Mouse (Mus musculus): ENCODE measurements around the gene Magi3. TPM values are rescaled to one million over a fixed set of nuclear protein-coding genes. Genes with fewer than 3 reads are reported as not detected.

Gene Magi3
- polyA plus RNA-seq, 1 experiment, result 0.03 TPM

DNA sequence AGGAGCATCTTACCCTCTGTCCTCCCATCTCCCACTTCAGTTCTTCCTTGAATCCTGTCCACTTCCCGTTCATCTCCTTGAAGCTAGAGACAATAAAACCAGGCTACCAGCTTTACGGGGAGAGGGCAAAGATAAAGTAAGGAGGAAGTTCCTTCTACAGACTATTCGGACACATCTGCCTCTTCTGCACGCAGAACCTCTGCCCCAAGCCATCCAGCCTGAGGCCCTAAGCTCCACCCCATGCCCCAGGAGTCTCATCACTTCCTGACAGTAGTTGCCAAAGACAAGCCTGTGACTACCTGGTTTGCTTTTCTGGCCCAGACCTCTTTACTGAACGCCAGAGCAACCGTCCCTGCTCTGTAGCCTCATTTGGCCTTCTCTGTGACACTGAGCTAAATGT, 23.8 kb upstream of the Magi3 start:
- no peaks in the 10 kb centered on the region for H3K27me3 ChIP-seq (ENCODE audit: control insufficient read depth)
- no peak for TF ChIP-seq TAL1 (IDR thresholded peaks at IDR 0.05; ENCODE audit: low read length)
- no peak for TF ChIP-seq GATA1 (IDR thresholded peaks at IDR 0.05; ENCODE audit: low read length)
- H3K4me3 ChIP-seq (replicated peaks), result no peak overlapping the region
- H3K9me3 ChIP-seq (ENCODE audit: control insufficient read depth, low read length), result no peaks in the 10 kb centered on the region
- H3K36me3 ChIP-seq (ENCODE audit: control insufficient read depth), result no peaks in the 10 kb centered on the region
- H3K4me1 ChIP-seq (ENCODE audit: control insufficient read depth), result no peaks in the 10 kb centered on the region

DNA sequence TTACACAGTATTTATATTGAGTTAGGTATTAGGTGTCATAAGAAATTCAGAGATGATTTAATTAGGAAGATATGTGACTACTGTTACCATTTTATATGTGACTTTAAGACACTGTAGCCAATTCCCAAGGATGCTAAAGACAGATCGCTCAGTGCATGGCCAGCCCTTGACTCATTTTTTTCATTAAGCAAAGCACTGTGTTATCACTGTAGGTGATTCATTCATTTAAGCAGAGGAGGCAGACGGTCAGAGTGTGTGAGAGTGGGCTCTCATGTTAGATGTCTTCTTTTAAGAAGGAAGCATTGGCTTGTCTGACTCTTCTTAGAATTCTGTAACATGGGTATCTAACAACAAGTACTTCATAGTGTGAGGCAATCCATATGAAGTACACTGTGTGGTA, 19.6 kb upstream of the Magi3 start:
- H3K9me3 ChIP-seq (ENCODE audit: control insufficient read depth, low read length), result no peaks in the 10 kb centered on the region
- TF ChIP-seq TAL1 (IDR thresholded peaks at IDR 0.05; ENCODE audit: low read length), result no peak
- no peak for TF ChIP-seq GATA1 (IDR thresholded peaks at IDR 0.05; ENCODE audit: low read length)

DNA sequence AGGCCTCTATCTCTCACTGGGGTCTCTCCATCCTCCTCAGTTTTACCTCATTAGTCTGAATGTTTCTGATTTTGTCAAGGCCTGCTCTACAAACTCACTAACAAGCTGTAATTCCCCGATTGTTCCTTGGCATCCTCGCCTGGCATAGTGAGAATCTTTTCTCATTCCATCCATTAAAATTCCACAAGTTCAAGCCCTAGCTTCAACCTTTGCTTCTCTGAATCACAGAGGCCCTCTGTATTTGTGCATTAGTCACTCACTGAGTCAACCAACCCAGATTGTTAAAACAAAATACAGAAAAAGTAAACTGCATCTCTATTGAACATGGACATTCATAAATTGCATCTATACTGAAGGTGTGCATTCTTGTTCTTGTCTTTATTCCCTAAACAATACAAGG, 19.2 kb upstream of the Magi3 start:
- TF ChIP-seq GATA1 (IDR thresholded peaks at IDR 0.05; ENCODE audit: low read length), result no peak
- no peak for TF ChIP-seq TAL1 (IDR thresholded peaks at IDR 0.05; ENCODE audit: low read length)
- Histone ChIP-seq H3K27me3 (ENCODE audit: control insufficient read depth) (no peaks in the 10 kb centered on the region), H3K4me1 (ENCODE audit: control insufficient read depth) (no peaks in the 10 kb centered on the region), H3K4me3 (replicated peaks) (no peak overlapping the region), H3K36me3 (ENCODE audit: control insufficient read depth) (no peaks in the 10 kb centered on the region), H3K9me3 (ENCODE audit: control insufficient read depth, low read length) (no peaks in the 10 kb centered on the region)

More for the DNA sequence above, 19.6 kb upstream of the Magi3 start:
- Histone ChIP-seq H3K4me1 (ENCODE audit: control insufficient read depth) (no peaks in the 10 kb centered on the region), H3K27me3 (ENCODE audit: control insufficient read depth) (no peaks in the 10 kb centered on the region), H3K36me3 (ENCODE audit: control insufficient read depth) (no peaks in the 10 kb centered on the region), H3K4me3 (replicated peaks) (no peak overlapping the region)

GRCm38 (mm10) chr3:104237846-104238440, 17.8 kb upstream of the Magi3 start:
- H3K9me3 ChIP-seq (ENCODE audit: control insufficient read depth, low read length), result no peaks in the 10 kb centered on the region
- no peaks in the 10 kb centered on the region for H3K4me1 ChIP-seq (ENCODE audit: control insufficient read depth)
- no peak overlapping the region for H3K4me3 ChIP-seq (replicated peaks)
- no peaks in the 10 kb centered on the region for H3K27me3 ChIP-seq (ENCODE audit: control insufficient read depth)
- H3K36me3 ChIP-seq (ENCODE audit: control insufficient read depth), result no peaks in the 10 kb centered on the region
- TF ChIP-seq TAL1 (IDR thresholded peaks at IDR 0.05; ENCODE audit: low read length) (no peak), GATA1 (IDR thresholded peaks at IDR 0.05; ENCODE audit: low read length) (no peak)

DNA sequence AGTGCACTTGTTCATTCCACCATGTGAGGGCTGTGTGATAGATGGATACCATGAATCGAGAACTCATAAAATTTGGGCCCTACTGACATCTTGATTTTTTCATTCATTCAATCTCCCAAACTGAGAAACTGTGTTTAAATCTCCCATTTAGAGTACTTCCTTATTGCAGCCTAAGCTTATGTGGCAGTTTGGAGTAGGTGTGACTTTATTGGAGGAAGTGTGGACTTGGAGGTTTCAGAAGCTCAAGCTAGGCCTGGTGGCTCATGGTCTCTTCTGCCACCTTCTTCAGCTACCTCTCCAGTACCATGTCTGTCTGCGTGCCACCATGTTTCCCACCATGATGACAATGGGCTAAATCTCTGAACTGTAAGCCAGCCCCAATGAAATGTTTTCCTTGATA, 15.9 kb upstream of the Magi3 start:
- no peak for TF ChIP-seq GATA1 (IDR thresholded peaks at IDR 0.05; ENCODE audit: low read length)
- no peak for TF ChIP-seq TAL1 (IDR thresholded peaks at IDR 0.05; ENCODE audit: low read length)
- no peaks in the 10 kb centered on the region for H3K4me1 ChIP-seq (ENCODE audit: control insufficient read depth)
- no peaks in the 10 kb centered on the region for H3K27me3 ChIP-seq (ENCODE audit: control insufficient read depth)
- H3K9me3 ChIP-seq (ENCODE audit: control insufficient read depth, low read length), result no peaks in the 10 kb centered on the region
- no peak overlapping the region for H3K4me3 ChIP-seq (replicated peaks)
- no peaks in the 10 kb centered on the region for H3K36me3 ChIP-seq (ENCODE audit: control insufficient read depth)

DNA sequence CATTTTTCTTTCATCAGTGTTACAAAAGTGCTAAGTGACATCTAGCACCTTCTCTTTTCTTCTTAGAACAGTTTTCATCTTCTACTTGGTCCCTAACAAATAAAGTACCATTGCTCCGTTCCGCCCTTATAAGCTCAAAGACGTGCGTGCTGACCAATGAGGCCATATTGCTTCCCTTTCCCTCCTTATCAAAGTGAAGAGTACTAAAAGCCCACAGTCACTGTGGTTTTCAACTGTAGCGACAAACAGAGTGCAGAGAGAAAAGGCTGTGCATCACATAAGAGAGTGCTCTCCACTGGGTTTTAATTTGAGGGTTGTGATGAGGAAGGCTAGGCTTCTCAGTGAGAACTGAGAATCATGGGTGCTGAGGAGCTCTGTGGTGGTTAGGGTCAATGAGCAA, 14.9 kb upstream of the Magi3 start:
- H3K4me3 ChIP-seq (replicated peaks), result no peak overlapping the region
- H3K27me3 ChIP-seq (ENCODE audit: control insufficient read depth), result no peaks in the 10 kb centered on the region
- no peaks in the 10 kb centered on the region for H3K9me3 ChIP-seq (ENCODE audit: control insufficient read depth, low read length)
- H3K4me1 ChIP-seq (ENCODE audit: control insufficient read depth), result no peaks in the 10 kb centered on the region
- H3K36me3 ChIP-seq (ENCODE audit: control insufficient read depth), result no peaks in the 10 kb centered on the region
- no peak for TF ChIP-seq TAL1 (IDR thresholded peaks at IDR 0.05; ENCODE audit: low read length)
- no peak for TF ChIP-seq GATA1 (IDR thresholded peaks at IDR 0.05; ENCODE audit: low read length)

GRCm38 (mm10) chr3:104233366-104234312, 13.5 kb upstream of the Magi3 start:
- H3K9me3 ChIP-seq (ENCODE audit: control insufficient read depth, low read length), result no peaks in the 10 kb centered on the region
- TF ChIP-seq TAL1 (IDR thresholded peaks at IDR 0.05; ENCODE audit: low read length) (no peak), GATA1 (IDR thresholded peaks at IDR 0.05; ENCODE audit: low read length) (no peak)
- no peak overlapping the region for H3K4me3 ChIP-seq (replicated peaks)
- no peaks in the 10 kb centered on the region for H3K4me1 ChIP-seq (ENCODE audit: control insufficient read depth)
- H3K36me3 ChIP-seq (ENCODE audit: control insufficient read depth), result no peaks in the 10 kb centered on the region
- no peaks in the 10 kb centered on the region for H3K27me3 ChIP-seq (ENCODE audit: control insufficient read depth)

- no peak for TF ChIP-seq TAL1 (IDR thresholded peaks at IDR 0.05; ENCODE audit: low read length)
- no peak for TF ChIP-seq GATA1 (IDR thresholded peaks at IDR 0.05; ENCODE audit: low read length)
- Histone ChIP-seq H3K9me3 (ENCODE audit: control insufficient read depth, low read length) (no peaks in the 10 kb centered on the region), H3K4me3 (replicated peaks) (no peak overlapping the region), H3K27me3 (ENCODE audit: control insufficient read depth) (peaks cover 7% of the 10 kb centered on the region; the same call in 1 of the 2 replicates), H3K4me1 (ENCODE audit: control insufficient read depth) (no peaks in the 10 kb centered on the region), H3K36me3 (ENCODE audit: control insufficient read depth) (no peaks in the 10 kb centered on the region)
These were observed 7.4 kb upstream of the Magi3 start for GRCm38 (mm10) chr3:104227438-104228111.

DNA sequence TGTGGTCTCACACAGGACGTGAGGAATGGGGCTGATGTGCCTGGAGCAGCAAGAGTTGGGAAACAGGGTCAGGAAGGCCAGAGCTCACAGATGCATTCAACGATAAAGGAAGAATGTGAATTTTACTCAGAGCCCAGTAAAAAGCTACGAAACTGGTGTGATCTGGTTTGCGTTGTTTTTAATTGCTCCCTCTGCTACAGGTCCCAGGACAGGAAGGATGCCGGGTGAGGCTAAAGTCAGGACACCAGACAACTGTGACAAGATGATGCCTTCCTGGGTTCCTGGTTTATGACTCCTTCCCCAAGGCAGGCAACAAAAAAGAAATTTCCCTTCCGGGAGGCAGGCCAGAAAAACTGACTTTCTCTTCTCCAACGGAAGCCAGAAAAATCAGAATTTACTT, 6.6 kb upstream of the Magi3 start:
- TF ChIP-seq GATA1 (IDR thresholded peaks at IDR 0.05; ENCODE audit: low read length) (no peak), TAL1 (IDR thresholded peaks at IDR 0.05; ENCODE audit: low read length) (no peak)
- Histone ChIP-seq H3K9me3 (ENCODE audit: control insufficient read depth, low read length) (no peaks in the 10 kb centered on the region), H3K4me1 (ENCODE audit: control insufficient read depth) (peaks cover under 1% of the 10 kb centered on the region), H3K27me3 (ENCODE audit: control insufficient read depth) (peaks cover 10% of the 10 kb centered on the region), H3K36me3 (ENCODE audit: control insufficient read depth) (no peaks in the 10 kb centered on the region), H3K4me3 (replicated peaks) (no peak overlapping the region)

All from erythroblast, embryonic 14.5 days (primary cell).